Mouse (Mus musculus) midbrain, postnatal 0 days (tissue): ENCODE measurements around the gene Pros1. TPM values are rescaled to one million over a fixed set of nuclear protein-coding genes. Genes with fewer than 3 reads are reported as not detected.

Experiments
- ATAC-seq: fragments of 200-750 bp; cut with Nextera tagmentation; 2 replicates; pipeline ENCODE4 v1.8.0; 2017; ENCODE audit warnings: moderate number of reproducible peaks, mild to moderate bottlenecking, moderate TSS enrichment, moderate library complexity; ENCODE audit not compliant: low FRiP score
- DNase-seq: peaks from one replicate; pipeline ENCODE4 v3.0.0-alpha.2; 2015; ENCODE audit warnings: low spot score
- H3K27ac ChIP-seq: fragments of 300-500 bp; sonication (generic); 2 replicates; pipeline ENCODE4 v1.5.1; 2014; ENCODE audit warnings: low read depth, mild to moderate bottlenecking, low read length, mixed read lengths
- H3K27me3 ChIP-seq: fragments of 300-500 bp; sonication (generic); 2 replicates; pipeline ENCODE4 v1.6.1; 2014; ENCODE audit warnings: low read length, control low read depth, mixed read lengths; ENCODE audit not compliant: insufficient read depth
- H3K36me3 ChIP-seq: fragments of 300-500 bp; sonication (generic); 2 replicates; pipeline ENCODE4 v1.6.1; 2014; ENCODE audit warnings: low read length, control low read depth, mixed read lengths; ENCODE audit not compliant: insufficient read depth
- H3K4me1 ChIP-seq: fragments of 300-500 bp; sonication (generic); 2 replicates; pipeline ENCODE4 v1.6.1; 2014; ENCODE audit warnings: mild to moderate bottlenecking, control low read depth, antibody characterized with exemption, low read length, mixed read lengths; ENCODE audit not compliant: insufficient read depth
- H3K4me2 ChIP-seq: fragments of 300-500 bp; sonication (generic); 2 replicates; pipeline ENCODE4 v1.6.1; 2014; ENCODE audit warnings: low read depth, mild to moderate bottlenecking, low read length, mixed read lengths; ENCODE audit not compliant: poor library complexity, severe bottlenecking
- H3K4me3 ChIP-seq: fragments of 300-500 bp; sonication (generic); 2 replicates; pipeline ENCODE4 v1.5.1; 2014; ENCODE audit warnings: low read depth, mild to moderate bottlenecking, low read length, moderate library complexity
- H3K9ac ChIP-seq: fragments of 300-500 bp; sonication (generic); replicated peaks from 2 replicates; pipeline ENCODE4 v1.6.1; 2014; ENCODE audit warnings: mild to moderate bottlenecking, low read length, moderate library complexity, mixed read lengths; ENCODE audit not compliant: poor library complexity, severe bottlenecking
- H3K9me3 ChIP-seq: fragments of 300-500 bp; sonication (generic); 2 replicates; pipeline ENCODE4 v1.6.1; 2016; ENCODE audit warnings: low read length, control low read depth
- CTCF ChIP-seq: IDR thresholded peaks from 2 replicates; pipeline ENCODE4 v1.5.1; 2016; ENCODE audit warnings: antibody characterized with exemption, mild to moderate bottlenecking
- WGBS: fragments of 180-500 bp; shearing (Covaris S2); extraction: QIAGEN DNeasy Blood & Tissue Kit; methylation state at CpG from one replicate; pipeline ENCODE4 v1.1.7; 2014; 5-methylcytosine and 5-hydroxymethylcytosine counted together
- polyA plus RNA-seq: library from polyadenylated mRNA; unstranded; fragments of >200 nt; fragmentation: Nextera tagmentation; extraction: Ambion mirVana; gene quantifications from 2 replicates; pipeline ENCODE4 v1.2.1, GENCODE M21; 2015
- total RNA-seq: library from RNA; depleted of rRNA; stranded (reverse); fragments of >200 nt; gene quantifications from 2 replicates; pipeline ENCODE4 v1.2.3, GENCODE M21; 2014

Gene Pros1
- total and polyA plus RNA-seq, 2 experiments from 2014 or later, result 9.0 to 9.4 TPM

DNA sequence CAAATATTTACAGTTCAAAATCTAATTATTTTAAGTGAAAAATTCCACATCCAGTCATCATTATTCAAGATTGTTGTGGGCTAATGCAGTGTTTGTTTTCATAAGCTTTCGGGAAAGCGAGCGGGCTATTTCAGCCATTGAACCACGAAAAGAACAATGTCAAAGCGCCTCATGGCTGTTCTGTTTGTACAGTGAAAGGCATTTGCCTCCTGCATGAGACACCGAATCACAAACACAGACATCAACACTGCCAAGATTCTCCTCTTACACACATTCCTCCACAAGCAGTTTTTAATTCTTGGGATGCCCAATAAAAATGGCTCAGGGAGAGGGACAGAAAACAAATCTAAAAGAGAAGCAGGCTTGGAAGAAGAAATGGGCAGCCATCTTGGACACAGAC is 20.0 kb downstream of the Pros1 start:
- no peak for ATAC-seq
- no peaks in the 10 kb centered on the region for H3K9me3 ChIP-seq
- 73% methylated on average over 6 of the region's 6 CpGs for WGBS
- no peak for DNase-seq
- no peak overlapping the region for H3K27ac ChIP-seq
- no peaks in the 10 kb centered on the region for H3K4me1 ChIP-seq
- no peaks in the 10 kb centered on the region for H3K27me3 ChIP-seq
- H3K9ac ChIP-seq, result no peak overlapping the region
- H3K36me3 ChIP-seq, result no peaks in the 10 kb centered on the region
- no peak for TF ChIP-seq CTCF
- H3K4me3 ChIP-seq, result no peak overlapping the region
- no peak overlapping the region for H3K4me2 ChIP-seq

DNA sequence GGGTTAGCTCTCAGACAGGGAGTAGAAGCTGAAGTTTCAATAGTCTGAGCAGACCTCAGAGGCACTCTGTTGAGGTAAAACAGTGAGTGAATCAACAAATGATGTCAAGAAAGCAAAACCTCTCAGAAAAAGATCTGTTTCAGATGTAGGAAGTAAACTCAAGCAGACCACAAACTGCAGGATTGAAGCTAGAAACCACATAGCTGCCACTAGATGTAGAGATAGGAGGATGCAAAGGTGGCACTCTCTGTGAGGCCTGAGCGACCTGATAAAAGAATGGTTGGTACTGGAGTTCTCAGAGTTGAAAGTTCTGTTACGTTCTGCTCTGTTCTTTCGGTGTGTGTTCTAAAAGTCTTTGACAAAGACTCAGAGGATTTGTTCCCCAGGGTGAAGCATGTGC is 41.7 kb downstream of the Pros1 start:
- Histone ChIP-seq H3K4me2 (no peak overlapping the region), H3K4me3 (no peak overlapping the region), H3K36me3 (no peaks in the 10 kb centered on the region), H3K27ac (no peak overlapping the region), H3K9me3 (no peaks in the 10 kb centered on the region), H3K27me3 (no peaks in the 10 kb centered on the region), H3K9ac (no peak overlapping the region), H3K4me1 (no peaks in the 10 kb centered on the region)
- TF ChIP-seq CTCF, result no peak
- 79% methylated on average over 3 of the region's 3 CpGs for WGBS
- DNase-seq (no peak), ATAC-seq (no peak)

DNA sequence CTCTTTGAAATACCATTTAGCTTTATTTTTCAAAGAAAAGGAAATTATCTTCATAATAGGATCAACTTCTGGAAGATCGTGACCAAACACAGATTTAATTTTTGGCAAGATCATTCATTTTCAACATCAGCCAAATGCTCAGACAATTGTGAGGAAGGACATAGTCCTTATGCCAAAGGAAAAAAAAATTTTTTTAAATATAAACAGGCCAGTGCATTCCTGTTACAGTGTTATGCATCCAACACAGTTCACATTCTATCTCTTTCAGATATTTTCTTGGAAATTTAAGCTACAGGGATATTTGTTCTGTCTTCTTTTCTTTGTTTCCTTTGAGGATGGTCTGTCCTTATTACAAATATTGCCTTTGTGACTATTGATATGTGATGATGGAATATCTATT is 57.3 kb downstream of the Pros1 start:
- Histone ChIP-seq H3K9ac (no peak overlapping the region), H3K4me3 (no peak overlapping the region), H3K9me3 (no peaks in the 10 kb centered on the region), H3K36me3 (no peaks in the 10 kb centered on the region), H3K27ac (no peak overlapping the region), H3K4me2 (no peak overlapping the region), H3K27me3 (no peaks in the 10 kb centered on the region), H3K4me1 (no peaks in the 10 kb centered on the region)
- TF ChIP-seq CTCF, result no peak
- no peak for DNase-seq
- 58% methylated on average over 1 of the region's 1 CpGs for WGBS
- ATAC-seq, result no peak

DNA sequence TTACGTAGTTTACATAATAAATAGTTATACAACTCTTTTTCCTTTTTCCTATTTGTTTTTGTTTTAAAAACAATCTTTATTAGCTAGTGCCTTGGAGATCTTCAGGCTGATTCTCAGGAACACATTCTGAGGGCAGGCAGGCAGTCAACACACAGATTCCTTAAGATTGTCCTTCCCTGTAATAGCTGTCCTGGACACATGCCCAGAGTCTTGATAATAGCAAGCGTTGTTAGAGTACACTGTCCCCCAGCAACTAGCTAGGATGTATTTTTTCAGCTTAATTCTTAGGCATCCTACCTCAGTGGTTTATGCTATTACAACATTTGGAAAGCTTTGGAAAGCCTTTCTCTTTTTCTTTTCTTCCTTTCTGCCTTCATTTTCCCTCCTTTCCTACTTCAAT is 58.1 kb downstream of the Pros1 start:
- DNase-seq, result peak; percentile 4

GRCm38 (mm10) chr16:62915530-62915929 is 61.4 kb downstream of the Pros1 start:
- Histone ChIP-seq H3K27me3 (no peaks in the 10 kb centered on the region), H3K36me3 (no peaks in the 10 kb centered on the region), H3K4me1 (no peaks in the 10 kb centered on the region), H3K4me2 (no peak overlapping the region), H3K4me3 (no peak overlapping the region), H3K27ac (no peak overlapping the region), H3K9ac (no peak overlapping the region), H3K9me3 (no peaks in the 10 kb centered on the region)
- WGBS, result 89% methylated on average over 5 of the region's 5 CpGs
- TF ChIP-seq CTCF, result no peak
- DNase-seq (no peak), ATAC-seq (no peak)

More for the DNA sequence above, 58.1 kb downstream of the Pros1 start:
- H3K4me2 ChIP-seq, result no peak overlapping the region
- no peaks in the 10 kb centered on the region for H3K36me3 ChIP-seq
- no peaks in the 10 kb centered on the region for H3K9me3 ChIP-seq
- no peak overlapping the region for H3K27ac ChIP-seq
- no peaks in the 10 kb centered on the region for H3K27me3 ChIP-seq
- no peak for ATAC-seq
- 88% methylated on average over 2 of the region's 2 CpGs for WGBS
- no peak overlapping the region for H3K4me3 ChIP-seq
- TF ChIP-seq CTCF, result no peak
- no peak overlapping the region for H3K9ac ChIP-seq
- H3K4me1 ChIP-seq, result no peaks in the 10 kb centered on the region

GRCm38 (mm10) chr16:62922245-62922644 is 68.1 kb downstream of the Pros1 start:
- WGBS, result 11% methylated on average over 8 of the region's 8 CpGs
- no peak overlapping the region for H3K4me3 ChIP-seq
- H3K27ac ChIP-seq, result no peak overlapping the region
- no peaks in the 10 kb centered on the region for H3K27me3 ChIP-seq
- TF ChIP-seq CTCF, result no peak
- no peak for DNase-seq
- no peak overlapping the region for H3K9ac ChIP-seq
- H3K9me3 ChIP-seq, result no peaks in the 10 kb centered on the region
- H3K4me2 ChIP-seq, result no peak overlapping the region
- no peaks in the 10 kb centered on the region for H3K4me1 ChIP-seq
- no peak for ATAC-seq
- H3K36me3 ChIP-seq, result no peaks in the 10 kb centered on the region
